Mouse (Mus musculus): Measurements from ENCODE around the gene E330017A01Rik. TPM values are rescaled to one million over a fixed set of nuclear protein-coding genes. Genes with fewer than 3 reads are reported as not detected.

The E330017A01Rik gene
- total and polyA plus RNA-seq, 2 experiments from 2014 or later, result not detected

GRCm38 (mm10) chr16:58600846-58601245, 37.7 kb downstream of the E330017A01Rik start:
- DNase-seq (no peak), ATAC-seq (no peak)
- H3K27me3 ChIP-seq (ENCODE audit: insufficient read depth, low read length), result no peaks in the 10 kb centered on the region
- WGBS, result 85% methylated on average over 6 of the region's 6 CpGs
- no peak overlapping the region for H3K4me3 ChIP-seq (ENCODE audit: low read depth, low read length)
- no peak overlapping the region for H3K27ac ChIP-seq (ENCODE audit: low read depth, low read length)
- no peaks in the 10 kb centered on the region for H3K36me3 ChIP-seq (ENCODE audit: insufficient read depth)
- no peak for TF ChIP-seq CTCF (IDR thresholded peaks at IDR 0.05; ENCODE audit: low read depth)
- H3K4me2 ChIP-seq (ENCODE audit: low read depth), result no peak overlapping the region
- H3K9me3 ChIP-seq (ENCODE audit: low read length), result no peaks in the 10 kb centered on the region
- no peak overlapping the region for H3K9ac ChIP-seq
- no peaks in the 10 kb centered on the region for H3K4me1 ChIP-seq (ENCODE audit: insufficient read depth)

GRCm38 (mm10) chr16:58591299-58591698, 47.2 kb downstream of the E330017A01Rik start:
- H3K4me1 ChIP-seq (ENCODE audit: insufficient read depth), result no peaks in the 10 kb centered on the region
- ATAC-seq, result no peak
- H3K4me2 ChIP-seq (ENCODE audit: low read depth), result no peak overlapping the region
- no peak for DNase-seq
- H3K27me3 ChIP-seq (ENCODE audit: insufficient read depth, low read length), result no peaks in the 10 kb centered on the region
- no peaks in the 10 kb centered on the region for H3K36me3 ChIP-seq (ENCODE audit: insufficient read depth)
- WGBS, result 76% methylated on average over 3 of the region's 3 CpGs
- TF ChIP-seq CTCF (IDR thresholded peaks at IDR 0.05; ENCODE audit: low read depth), result no peak
- H3K9ac ChIP-seq, result no peak overlapping the region
- no peak overlapping the region for H3K27ac ChIP-seq (ENCODE audit: low read depth, low read length)
- no peaks in the 10 kb centered on the region for H3K9me3 ChIP-seq (ENCODE audit: low read length)
- H3K4me3 ChIP-seq (ENCODE audit: low read depth, low read length), result no peak overlapping the region

- no peaks in the 10 kb centered on the region for H3K27me3 ChIP-seq (ENCODE audit: insufficient read depth, low read length)
- H3K4me3 ChIP-seq (ENCODE audit: low read depth, low read length), result no peak overlapping the region
- DNase-seq (no peak), ATAC-seq (no peak)
- H3K36me3 ChIP-seq (ENCODE audit: insufficient read depth), result no peaks in the 10 kb centered on the region
- H3K9ac ChIP-seq, result no peak overlapping the region
- no peaks in the 10 kb centered on the region for H3K9me3 ChIP-seq (ENCODE audit: low read length)
- no peak overlapping the region for H3K27ac ChIP-seq (ENCODE audit: low read depth, low read length)
- no peaks in the 10 kb centered on the region for H3K4me1 ChIP-seq (ENCODE audit: insufficient read depth)
- TF ChIP-seq CTCF (IDR thresholded peaks at IDR 0.05; ENCODE audit: low read depth), result no peak
- no peak overlapping the region for H3K4me2 ChIP-seq (ENCODE audit: low read depth)
Observed at GRCm38 (mm10) chr16:58589444-58589843, 49.1 kb downstream of the E330017A01Rik start.

Other genes with a start within 250 kb of the E330017A01Rik start
- 21.0 and 24.7 TPM in 2 replicates for gene Dcbld2, start 230.3 kb downstream of the E330017A01Rik start, total RNA-seq (2014; rRNA removed)
- 1.8 and 3.0 TPM in 2 replicates for gene Dcbld2, start 230.3 kb downstream of the E330017A01Rik start, polyA plus RNA-seq (2015; fragmentation: Nextera tagmentation; extraction: Ambion mirVana)
- 3.9 and 12.6 TPM in 2 replicates for gene St3gal6, start 114.5 kb downstream of the E330017A01Rik start, total RNA-seq (2014; rRNA removed)
- gene St3gal6, start 114.5 kb downstream of the E330017A01Rik start, polyA plus RNA-seq (2015; fragmentation: Nextera tagmentation; extraction: Ambion mirVana), result 12.7 and 14.9 TPM in 2 replicates
- not detected in 2 replicates for gene Gm813, start 21.8 kb downstream of the E330017A01Rik start, total RNA-seq (2014; rRNA removed)
- gene Gm813, start 21.8 kb downstream of the E330017A01Rik start, polyA plus RNA-seq (2015; fragmentation: Nextera tagmentation; extraction: Ambion mirVana), result not detected in 2 replicates
- 12.9 and 22.4 TPM in 2 replicates for gene Cpox, start 31.6 kb upstream of the E330017A01Rik start, total RNA-seq (2014; rRNA removed)
- 5.9 and 10.0 TPM in 2 replicates for gene Cpox, start 31.6 kb upstream of the E330017A01Rik start, polyA plus RNA-seq (2015; fragmentation: Nextera tagmentation; extraction: Ambion mirVana)
- gene Gpr15, start 80.3 kb upstream of the E330017A01Rik start, total RNA-seq (2014; rRNA removed), result 0.14 TPM in 1 of 2 replicates, not detected in the other
- gene Gpr15, start 80.3 kb upstream of the E330017A01Rik start, polyA plus RNA-seq (2015; fragmentation: Nextera tagmentation; extraction: Ambion mirVana), result not detected in 2 replicates
- 42.9 and 54.8 TPM in 2 replicates for gene Cldnd1, start 89.2 kb upstream of the E330017A01Rik start, total RNA-seq (2014; rRNA removed)
- 117 and 129 TPM in 2 replicates for gene Cldnd1, start 89.2 kb upstream of the E330017A01Rik start, polyA plus RNA-seq (2015; fragmentation: Nextera tagmentation; extraction: Ambion mirVana)
- gene Olfr172, start 124.4 kb upstream of the E330017A01Rik start, total RNA-seq (2014; rRNA removed), result not detected in 2 replicates
- not detected in 2 replicates for gene Olfr172, start 124.4 kb upstream of the E330017A01Rik start, polyA plus RNA-seq (2015; fragmentation: Nextera tagmentation; extraction: Ambion mirVana)
- gene Olfr173, start 161.5 kb upstream of the E330017A01Rik start, total RNA-seq (2014; rRNA removed), result not detected in 2 replicates
- gene Olfr173, start 161.5 kb upstream of the E330017A01Rik start, polyA plus RNA-seq (2015; fragmentation: Nextera tagmentation; extraction: Ambion mirVana), result not detected in 2 replicates
- gene Olfr175-ps1, start 188.0 kb upstream of the E330017A01Rik start, total RNA-seq (2014; rRNA removed), result not detected in 2 replicates
- gene Olfr175-ps1, start 188.0 kb upstream of the E330017A01Rik start, polyA plus RNA-seq (2015; fragmentation: Nextera tagmentation; extraction: Ambion mirVana), result not detected in 2 replicates
- not detected in 2 replicates for gene Olfr177, start 236.0 kb upstream of the E330017A01Rik start, total RNA-seq (2014; rRNA removed)
- not detected in 2 replicates for gene Olfr177, start 236.0 kb upstream of the E330017A01Rik start, polyA plus RNA-seq (2015; fragmentation: Nextera tagmentation; extraction: Ambion mirVana)